Mouse (Mus musculus): ENCODE measurements at regions not wholly inside any gene's neighbourhood (a gene's known extent, or its start where the extent isn't known, plus 50 kb on each side); places are given as distances from the start of the nearest gene placed in this dataset.

DNA sequence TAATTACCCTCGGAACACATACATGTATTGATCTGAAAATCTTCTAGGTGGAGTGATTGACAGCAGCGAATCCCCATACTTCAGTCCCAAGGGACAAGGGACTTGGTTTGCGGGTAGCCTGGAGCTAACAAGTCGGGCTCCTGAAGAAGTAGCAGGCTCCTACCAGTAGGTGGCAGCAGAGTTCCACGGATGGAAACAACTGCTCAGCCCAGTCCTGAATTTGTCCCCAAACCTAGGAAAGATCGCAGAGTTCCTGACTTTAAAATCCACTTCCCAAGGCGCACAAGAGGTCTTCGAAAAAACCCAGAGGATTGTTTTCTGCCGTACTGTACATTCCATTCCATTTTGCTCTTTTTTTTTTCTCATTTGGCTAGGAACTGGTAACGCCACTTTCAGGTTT is 169.4 kb downstream of the Arrdc4 start:
- DNase-seq (ENCODE audit: low read depth, low spot score), result peak; percentile 91

DNA sequence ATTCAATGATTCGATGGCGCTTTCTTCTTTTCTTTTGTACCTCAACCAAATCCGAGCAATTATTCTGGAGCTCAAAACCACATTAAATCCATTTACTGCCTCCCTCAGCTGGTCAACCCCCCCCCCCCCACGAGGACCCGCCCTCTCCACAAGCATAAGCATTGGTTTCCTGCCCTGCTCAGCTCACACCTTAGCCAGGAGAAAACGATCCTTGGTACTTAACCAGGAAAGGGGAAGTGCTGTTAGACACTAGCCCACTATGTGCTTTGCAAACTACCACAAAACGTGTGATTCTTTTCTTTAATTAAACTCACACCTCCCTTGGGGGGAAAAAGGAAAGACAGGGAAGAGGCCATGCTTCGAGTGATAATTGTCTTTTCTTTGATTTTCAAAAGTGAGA is 169.8 kb downstream of the Arrdc4 start:
- no peak for DNase-seq (ENCODE audit: low read depth, low spot score)

DNA sequence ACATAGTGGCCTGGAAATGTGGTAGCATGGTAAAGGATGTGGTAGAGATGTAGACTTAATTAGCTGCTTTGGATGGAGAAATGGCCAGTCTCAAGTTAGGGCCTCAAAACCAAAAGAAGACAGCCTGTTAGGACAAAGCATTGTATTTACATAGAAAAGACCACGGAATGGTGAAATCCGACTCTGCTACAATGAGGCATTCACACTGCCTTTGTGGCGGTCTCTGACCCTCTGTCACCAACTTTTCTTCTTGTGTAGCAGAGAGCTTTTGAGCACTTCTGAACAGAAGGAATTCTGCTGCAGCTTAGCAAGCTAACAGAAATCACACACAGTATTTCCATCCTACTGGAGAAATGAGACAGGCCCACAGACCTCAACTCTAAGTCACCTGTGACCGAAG is 177.7 kb downstream of the Arrdc4 start:
- DNase-seq (ENCODE audit: low read depth, low spot score), result no peak

DNA sequence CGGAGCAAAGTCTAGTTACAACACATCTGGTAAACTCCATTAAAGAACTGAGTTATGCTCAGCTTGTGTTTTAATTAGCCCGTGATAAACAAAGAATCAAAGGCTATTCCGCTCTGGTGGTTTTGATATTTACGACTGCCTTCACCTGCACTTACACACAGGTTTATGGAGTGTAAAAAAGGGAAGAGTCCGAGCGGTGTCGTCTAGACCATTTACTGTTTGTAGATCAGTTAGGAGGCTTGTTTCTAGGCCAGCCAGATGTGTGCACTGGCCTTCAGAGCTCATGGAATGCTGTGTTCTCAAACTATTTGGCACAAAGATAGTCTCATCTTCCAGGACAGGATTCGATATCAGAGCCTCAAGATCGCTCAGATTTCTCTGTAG is 180.9 kb downstream of the Arrdc4 start:
- DNase-seq (ENCODE audit: low read depth, low spot score), result no peak

- DNase-seq (ENCODE audit: low read depth, low spot score), result no peak
These were observed 181.5 kb downstream of the Arrdc4 start for GRCm38 (mm10) chr7:68567452-68568126.

- DNase-seq (ENCODE audit: low read depth, low spot score), result no peak
These were observed 189.3 kb downstream of the Arrdc4 start for GRCm38 (mm10) chr7:68559440-68560343.

DNA sequence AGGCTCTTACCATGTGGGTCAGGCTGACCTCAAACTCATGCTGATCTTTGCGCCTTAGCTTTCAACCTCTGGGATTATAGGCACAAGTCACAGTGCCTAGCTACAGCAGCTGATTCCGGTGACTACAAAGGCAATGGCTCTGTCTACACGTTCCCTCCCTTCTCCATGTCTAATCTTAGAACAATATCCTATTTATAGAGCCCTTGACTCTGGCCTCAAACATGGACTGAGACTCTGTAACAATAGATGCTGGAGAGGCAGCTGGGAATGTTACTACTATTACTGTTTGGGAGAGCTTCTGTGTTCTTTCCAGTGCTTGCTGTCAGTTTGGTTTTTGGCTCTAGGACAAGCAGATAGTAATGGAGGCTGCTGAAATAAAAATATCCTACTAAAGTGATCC is 198.7 kb downstream of the Arrdc4 start:
- no peak for DNase-seq (ENCODE audit: low read depth, low spot score)

GRCm38 (mm10) chr7:68548176-68548575 is 200.9 kb downstream of the Arrdc4 start:
- no peak for DNase-seq (ENCODE audit: low read depth, low spot score)

GRCm38 (mm10) chr7:68544136-68544535 is 204.9 kb downstream of the Arrdc4 start:
- no peak for DNase-seq (ENCODE audit: low read depth, low spot score)

- no peak for DNase-seq (ENCODE audit: low read depth, low spot score)
These were observed 235.5 kb downstream of the Fam169b start for GRCm38 (mm10) chr7:68509096-68509495.

DNA sequence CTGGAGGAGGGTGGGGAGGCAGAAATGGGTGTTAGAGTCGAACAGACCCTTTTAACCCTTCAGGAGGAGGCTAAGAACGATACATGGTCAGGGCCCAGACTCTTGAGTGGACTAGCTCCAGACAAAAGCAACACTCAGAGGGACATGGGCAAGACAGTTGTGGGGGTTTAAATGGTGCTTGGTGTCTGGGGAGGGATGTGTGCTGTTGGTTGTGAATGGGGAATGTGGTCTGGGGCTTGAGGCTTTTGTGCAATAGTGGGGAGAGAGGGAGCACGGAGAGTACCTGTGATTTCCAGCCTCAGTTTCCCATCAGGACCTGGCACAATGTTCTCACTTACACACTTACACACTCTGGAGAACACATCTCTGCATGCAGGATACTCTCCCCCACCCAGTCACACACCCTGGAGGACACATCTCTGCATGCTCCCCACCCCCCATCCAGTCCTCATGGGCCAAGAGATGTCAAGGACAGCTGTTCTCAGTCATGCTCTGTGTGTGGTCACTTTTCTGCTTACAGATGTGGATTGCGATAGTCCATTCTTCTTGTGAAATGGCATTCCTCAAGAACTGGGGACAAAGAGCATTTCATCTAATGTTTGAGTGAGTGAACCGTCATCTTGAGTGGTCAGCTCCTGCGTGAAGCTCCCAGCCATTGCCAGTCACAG is 217.6 kb downstream of the Fam169b start:
- DNase-seq (ENCODE audit: low read depth, low spot score), result no peak

GRCm38 (mm10) chr7:68486676-68487075 is 213.0 kb downstream of the Fam169b start:
- DNase-seq (ENCODE audit: low read depth, low spot score), result no peak

GRCm38 (mm10) chr7:68482553-68482952 is 208.9 kb downstream of the Fam169b start:
- DNase-seq (ENCODE audit: low read depth, low spot score), result no peak

- peak; percentile 77 for DNase-seq (ENCODE audit: low read depth, low spot score)
These were observed 207.1 kb downstream of the Fam169b start for GRCm38 (mm10) chr7:68480770-68481169.

- DNase-seq (ENCODE audit: low read depth, low spot score), result no peak
These were observed 206.7 kb downstream of the Fam169b start for GRCm38 (mm10) chr7:68480336-68480735.

DNA sequence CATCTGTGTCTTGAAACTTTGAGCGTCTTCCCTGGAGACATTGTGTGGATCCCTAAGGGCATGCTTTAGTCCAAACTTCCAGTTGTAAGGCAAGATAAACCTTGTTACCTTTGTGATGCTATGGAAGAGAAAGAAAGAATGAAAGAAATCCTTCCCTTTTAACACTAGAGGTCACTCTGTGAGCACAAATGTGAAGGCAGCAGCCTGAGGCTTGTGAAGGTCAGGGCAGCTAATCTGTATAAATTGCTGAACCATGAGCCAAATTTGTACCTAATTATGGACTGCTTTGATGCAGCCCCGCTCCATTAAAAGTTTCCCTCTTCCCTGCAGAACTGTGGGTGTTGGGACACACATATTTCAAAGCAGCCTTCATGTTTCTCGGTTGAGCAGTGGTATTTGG is 204.4 kb downstream of the Fam169b start:
- no peak for DNase-seq (ENCODE audit: low read depth, low spot score)

DNA sequence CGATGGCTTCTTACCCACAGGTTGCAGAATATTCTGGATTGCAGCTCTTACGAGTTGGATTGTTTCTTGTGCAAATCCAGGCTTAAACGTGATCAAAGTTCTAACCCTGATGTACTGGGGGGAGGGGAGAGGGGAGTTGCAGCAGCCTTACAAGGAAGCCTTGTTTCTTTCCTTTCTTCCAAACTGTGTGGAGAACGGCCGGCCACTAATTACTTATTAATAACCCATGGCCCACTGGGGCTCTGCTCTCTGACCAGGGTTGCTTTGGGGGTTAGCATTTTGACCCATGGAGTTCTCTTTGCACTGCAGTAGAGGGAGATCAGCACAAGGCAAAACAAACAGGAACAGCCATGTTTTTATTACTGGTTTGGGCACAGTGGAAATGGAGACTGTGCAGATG is 199.2 kb downstream of the Fam169b start:
- DNase-seq (ENCODE audit: low read depth, low spot score), result no peak

GRCm38 (mm10) chr7:68470983-68471382 is 197.3 kb downstream of the Fam169b start:
- DNase-seq (ENCODE audit: low read depth, low spot score), result no peak

DNA sequence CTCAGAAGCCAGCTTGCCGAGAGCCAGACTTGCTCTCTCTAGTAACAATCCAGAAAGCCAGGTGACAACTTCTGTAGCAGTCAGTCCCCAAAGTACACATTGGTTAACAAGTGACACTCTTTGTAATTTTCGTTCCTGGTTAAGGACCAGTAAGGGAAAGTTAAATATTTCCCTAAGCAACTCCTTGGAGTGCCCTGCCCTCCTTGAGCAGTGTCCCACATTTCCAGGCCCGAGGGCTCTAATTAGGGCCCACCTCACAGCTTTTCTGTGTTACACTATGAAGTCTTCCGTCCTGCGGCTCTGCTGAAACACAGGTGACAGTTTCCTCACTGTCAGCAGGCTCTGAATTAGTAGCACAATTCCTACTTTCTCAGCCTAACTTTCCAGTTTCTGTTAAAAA is 194.9 kb downstream of the Fam169b start:
- DNase-seq (ENCODE audit: low read depth, low spot score), result no peak

DNA sequence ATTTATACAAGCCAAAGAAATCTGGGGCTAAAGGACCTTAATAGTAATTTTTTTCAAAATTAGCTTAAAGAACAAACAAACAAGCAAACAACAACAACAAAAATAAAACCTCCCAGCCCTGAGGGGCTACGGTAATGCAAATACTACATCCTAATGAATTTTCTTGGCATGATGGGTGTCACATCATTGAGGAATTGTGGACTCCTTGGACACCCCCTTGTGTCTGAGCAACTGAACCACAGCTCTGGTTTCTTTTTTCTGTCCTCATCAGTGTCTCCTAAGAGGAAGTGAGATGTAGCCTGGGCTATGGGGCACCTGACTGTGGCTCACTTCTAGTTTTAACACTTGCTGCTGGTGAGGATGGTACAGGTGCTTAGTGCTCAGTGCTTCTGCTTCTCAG is 184.2 kb downstream of the Fam169b start:
- DNase-seq (ENCODE audit: low read depth, low spot score), result no peak

GRCm38 (mm10) chr7:68455451-68455850 is 181.8 kb downstream of the Fam169b start:
- no peak for DNase-seq (ENCODE audit: low read depth, low spot score)

GRCm38 (mm10) chr7:68453028-68453692 is 179.5 kb downstream of the Fam169b start:
- no peak for DNase-seq (ENCODE audit: low read depth, low spot score)

Measured in mesoderm, embryonic 11.5 days (tissue).